Mouse (Mus musculus): ENCODE data around the gene Asns. TPM values are rescaled to one million over a fixed set of nuclear protein-coding genes. Genes with fewer than 3 reads are reported as not detected.
A peak's percentile ranks its signal among the peaks of the same experiment; 100 is the strongest.

The Asns gene
- 10 to 100 TPM; 98.4 to 99.9 TPM for total RNA-seq (2021)
- long read RNA-seq, experiment 1, transcript Asns-201 (12 exons, 2,001 nt), result major isoform, 74 of 77 reads
- long read RNA-seq, experiment 1, partial matches to known transcripts, result 1 of 77 reads
- long read RNA-seq, experiment 1, other reads (novel, unspliced or antisense), result 2 of 77 reads
- long read RNA-seq, experiment 2, transcript Asns-201 (12 exons, 2,001 nt), result major isoform, 113 of 122 reads
- long read RNA-seq, experiment 2, partial matches to known transcripts, result 2 of 122 reads
- long read RNA-seq, experiment 2, other reads (novel, unspliced or antisense), result 7 of 122 reads

GRCm38 (mm10) chr6:7692884-7693585 is at the start of gene Asns:
Gene Asns (minus strand): TSS chr6:7693254.
- peak; percentile 82 to 83 for DNase-seq (ENCODE audit: low spot score in 2 of 2)
- peak; percentile 63 for TF ChIP-seq CTCF (conservative IDR thresholded peaks at IDR 0.05)
- H3K27ac ChIP-seq, result peak within 1 kb of the TSS; percentile 83

GRCm38 (mm10) chr6:7741721-7742120 is 48.7 kb upstream of the Asns start:
- no peak for DNase-seq (ENCODE audit: low spot score in 2 of 2)
- Histone ChIP-seq H3K4me3 (no peak overlapping the region), H3K27ac (no peak overlapping the region)
- no peak for TF ChIP-seq CTCF (conservative IDR thresholded peaks at IDR 0.05)

More at GRCm38 (mm10) chr6:7692884-7693585, at the start of gene Asns:
- peak within 1 kb of the TSS; percentile 93 for H3K4me3 ChIP-seq

- no peak for TF ChIP-seq CTCF (conservative IDR thresholded peaks at IDR 0.05)
- Histone ChIP-seq H3K4me3 (no peak overlapping the region), H3K27ac (no peak overlapping the region)
- DNase-seq (ENCODE audit: low spot score in 2 of 2), result no peak
Measured at GRCm38 (mm10) chr6:7737842-7738241, 44.8 kb upstream of the Asns start.

- H3K4me3 ChIP-seq, result no peak overlapping the region
- peak; percentile 95 for TF ChIP-seq CTCF (conservative IDR thresholded peaks at IDR 0.05)
- H3K27ac ChIP-seq, result no peak overlapping the region
- DNase-seq (ENCODE audit: low spot score in 2 of 2), result peak; percentile 82 to 94
Measured at GRCm38 (mm10) chr6:7732754-7733708, 40.0 kb upstream of the Asns start.

GRCm38 (mm10) chr6:7732097-7732496 is 39.0 kb upstream of the Asns start:
- DNase-seq (ENCODE audit: low spot score in 2 of 2), result no peak
- TF ChIP-seq CTCF (conservative IDR thresholded peaks at IDR 0.05), result no peak
- Histone ChIP-seq H3K27ac (no peak overlapping the region), H3K4me3 (no peak overlapping the region)

- H3K27ac ChIP-seq, result no peak overlapping the region
- DNase-seq (ENCODE audit: low spot score in 2 of 2), result no peak
- TF ChIP-seq CTCF (conservative IDR thresholded peaks at IDR 0.05), result no peak
- no peak overlapping the region for H3K4me3 ChIP-seq
Measured at GRCm38 (mm10) chr6:7729128-7729527, 36.1 kb upstream of the Asns start.

GRCm38 (mm10) chr6:7728241-7728640 is 35.2 kb upstream of the Asns start:
- no peak for DNase-seq (ENCODE audit: low spot score in 2 of 2)
- no peak overlapping the region for H3K4me3 ChIP-seq
- no peak for TF ChIP-seq CTCF (conservative IDR thresholded peaks at IDR 0.05)
- no peak overlapping the region for H3K27ac ChIP-seq

GRCm38 (mm10) chr6:7716236-7716635 is 23.2 kb upstream of the Asns start:
- no peak overlapping the region for H3K4me3 ChIP-seq
- H3K27ac ChIP-seq, result no peak overlapping the region
- TF ChIP-seq CTCF (conservative IDR thresholded peaks at IDR 0.05), result no peak
- DNase-seq (ENCODE audit: low spot score in 2 of 2), result no peak

GRCm38 (mm10) chr6:7714230-7714629 is 21.2 kb upstream of the Asns start:
- Histone ChIP-seq H3K4me3 (no peak overlapping the region), H3K27ac (no peak overlapping the region)
- TF ChIP-seq CTCF (conservative IDR thresholded peaks at IDR 0.05), result no peak
- no peak for DNase-seq (ENCODE audit: low spot score in 2 of 2)

GRCm38 (mm10) chr6:7711837-7712330 is 18.8 kb upstream of the Asns start:
- Histone ChIP-seq H3K27ac (no peak overlapping the region), H3K4me3 (no peak overlapping the region)
- no peak for TF ChIP-seq CTCF (conservative IDR thresholded peaks at IDR 0.05)
- DNase-seq (ENCODE audit: low spot score in 2 of 2), result no peak

GRCm38 (mm10) chr6:7708246-7708645 is 15.2 kb upstream of the Asns start:
- no peak for TF ChIP-seq CTCF (conservative IDR thresholded peaks at IDR 0.05)
- no peak for DNase-seq (ENCODE audit: low spot score in 2 of 2)
- no peak overlapping the region for H3K4me3 ChIP-seq
- no peak overlapping the region for H3K27ac ChIP-seq

- Histone ChIP-seq H3K27ac (no peak overlapping the region), H3K4me3 (no peak overlapping the region)
- no peak for DNase-seq (ENCODE audit: low spot score in 2 of 2)
- no peak for TF ChIP-seq CTCF (conservative IDR thresholded peaks at IDR 0.05)
Measured at GRCm38 (mm10) chr6:7706796-7707195, 13.7 kb upstream of the Asns start.

Measured in layer of hippocampus, adult 2 months (tissue).